Mouse (Mus musculus) liver, embryonic 14.5 days (tissue): ENCODE data around the gene Tox3. TPM values are rescaled to one million over a fixed set of nuclear protein-coding genes. Genes with fewer than 3 reads are reported as not detected.

Experiments
- ATAC-seq: fragments of 200-750 bp; cut with Nextera tagmentation; 2 replicates; pipeline ENCODE4 v1.8.0; 2017; ENCODE audit warnings: moderate number of reproducible peaks, mild to moderate bottlenecking, moderate library complexity; ENCODE audit not compliant: insufficient read depth
- DNase-seq, 3 experiments: peaks; one replicate each; pipeline ENCODE4 v3.0.0-alpha.2; 2012 to 2013; ENCODE audit warnings: low read depth in 3 of 3, low spot score in 3 of 3
- H3K27ac ChIP-seq: fragments of 300-500 bp; sonication (generic); 2 replicates; pipeline ENCODE4 v1.5.1; 2014; ENCODE audit warnings: moderate library complexity, mild to moderate bottlenecking, control low read depth, inconsistent platforms
- H3K27me3 ChIP-seq: fragments of 300-500 bp; sonication (generic); 2 replicates; pipeline ENCODE4 v1.6.1; 2014; ENCODE audit warnings: mild to moderate bottlenecking, low read length, moderate library complexity; ENCODE audit not compliant: control insufficient read depth, insufficient read depth
- H3K36me3 ChIP-seq: fragments of 300-500 bp; sonication (generic); replicated peaks from 2 replicates; pipeline ENCODE4 v1.6.1; 2014; ENCODE audit warnings: low read depth; ENCODE audit not compliant: control insufficient read depth, insufficient read depth
- H3K4me1 ChIP-seq, 2 experiments: fragments of 200-500 bp in 1 of 2; fragments of 300-500 bp in 1 of 2; sonication (generic) in 1 of 2; replicated peaks; 2 replicates each; pipeline ENCODE4 v1.6.1; 2012 to 2014; ENCODE audit warnings: antibody characterized with exemption in 1 of 2, inconsistent platforms in 1 of 2, low read length in 1 of 2; ENCODE audit not compliant: control insufficient read depth in 2 of 2, insufficient read depth in 2 of 2
- H3K4me2 ChIP-seq: fragments of 300-500 bp; sonication (generic); 2 replicates; pipeline ENCODE4 v1.6.1; 2014; ENCODE audit warnings: low read depth, mild to moderate bottlenecking, control low read depth, moderate library complexity
- H3K4me3 ChIP-seq, 2 experiments: fragments of 200-500 bp in 1 of 2; fragments of 300-500 bp in 1 of 2; sonication (generic) in 1 of 2; 2 replicates each; pipeline ENCODE4 v1.5.1; 2012 to 2014; ENCODE audit warnings: low read depth in 2 of 2, low read length in 2 of 2, mild to moderate bottlenecking in 2 of 2, control low read depth in 1 of 2, inconsistent platforms in 1 of 2, moderate library complexity in 1 of 2; ENCODE audit not compliant: insufficient read depth in 1 of 2
- H3K9ac ChIP-seq: fragments of 300-500 bp; sonication (generic); replicated peaks from 2 replicates; pipeline ENCODE4 v1.6.1; 2014; ENCODE audit warnings: mild to moderate bottlenecking, control low read depth, moderate library complexity
- H3K9me3 ChIP-seq: fragments of 300-500 bp; sonication (generic); 2 replicates; pipeline ENCODE4 v1.6.1; 2016; ENCODE audit warnings: low read length, mixed read lengths; ENCODE audit not compliant: control insufficient read depth
- CTCF ChIP-seq: IDR thresholded peaks from 2 replicates; pipeline ENCODE4 v1.5.1; 2016; ENCODE audit warnings: antibody characterized with exemption, low read depth, control low read depth
- EP300 ChIP-seq: IDR thresholded peaks from 2 replicates; pipeline ENCODE4 v1.6.1; 2016; ENCODE audit warnings: antibody characterized with exemption, low read depth
- WGBS: fragments of 180-500 bp; shearing (Covaris S2); extraction: QIAGEN DNeasy Blood & Tissue Kit; methylation state at CpG from one replicate; pipeline ENCODE4 v1.1.7; 2014; ENCODE audit not compliant: insufficient replicate concordance; 5-methylcytosine and 5-hydroxymethylcytosine counted together
- polyA plus RNA-seq, 2 experiments: library from polyadenylated mRNA; depleted of rRNA in 1 of 2; stranded (reverse) in 1 of 2; unstranded in 1 of 2; fragments of >200 nt; fragmentation: Nextera tagmentation in 1 of 2; extraction: Ambion mirVana in 1 of 2; gene quantifications; 2 replicates each; pipeline versions ENCODE4 v1.2.1 to v1.2.3; 2012 to 2014

Gene Tox3
- polyA plus RNA-seq, 2 experiments, result 0.06 to 0.23 TPM

- DNase-seq, result no peak
- no peak for TF ChIP-seq CTCF
- no peak for TF ChIP-seq EP300
- H3K36me3 ChIP-seq, result no peaks in the 10 kb centered on the region
Measured at GRCm38 (mm10) chr8:90244458-90245145, 103.5 kb downstream of the Tox3 start.

GRCm38 (mm10) chr8:90243957-90244356 is 104.2 kb downstream of the Tox3 start:
- no peak for DNase-seq
- H3K4me1 ChIP-seq, result no peaks in the 10 kb centered on the region
- H3K9me3 ChIP-seq, result no peaks in the 10 kb centered on the region
- H3K4me3 ChIP-seq, result no peak overlapping the region
- TF ChIP-seq CTCF (no peak), EP300 (no peak)
- no peak for ATAC-seq
- 66% methylated on average over 5 of the region's 5 CpGs for WGBS
- no peaks in the 10 kb centered on the region for H3K27me3 ChIP-seq
- H3K4me2 ChIP-seq, result no peak overlapping the region
- H3K36me3 ChIP-seq, result no peaks in the 10 kb centered on the region
- H3K27ac ChIP-seq, result no peak overlapping the region
- no peak overlapping the region for H3K9ac ChIP-seq

More at GRCm38 (mm10) chr8:90244458-90245145, 103.5 kb downstream of the Tox3 start:
- Histone ChIP-seq H3K4me1 (no peaks in the 10 kb centered on the region), H3K9ac (no peak overlapping the region), H3K4me3 (no peak overlapping the region), H3K27me3 (no peaks in the 10 kb centered on the region), H3K9me3 (no peaks in the 10 kb centered on the region), H3K27ac (no peak overlapping the region), H3K4me2 (no peak overlapping the region)
- 67% methylated on average over 10 of the region's 10 CpGs for WGBS
- no peak for ATAC-seq

GRCm38 (mm10) chr8:90242351-90242750 is 105.8 kb downstream of the Tox3 start:
- Histone ChIP-seq H3K9ac (no peak overlapping the region), H3K9me3 (no peaks in the 10 kb centered on the region), H3K4me3 (no peak overlapping the region), H3K27me3 (no peaks in the 10 kb centered on the region), H3K27ac (no peak overlapping the region), H3K4me2 (no peak overlapping the region), H3K4me1 (no peaks in the 10 kb centered on the region), H3K36me3 (no peaks in the 10 kb centered on the region)
- no peak for DNase-seq
- 56% methylated on average over 2 of the region's 2 CpGs for WGBS
- no peak for TF ChIP-seq CTCF
- TF ChIP-seq EP300, result no peak
- ATAC-seq, result no peak

GRCm38 (mm10) chr8:90241461-90241860 is 106.7 kb downstream of the Tox3 start:
- Histone ChIP-seq H3K9me3 (no peaks in the 10 kb centered on the region), H3K9ac (no peak overlapping the region), H3K4me1 (no peaks in the 10 kb centered on the region), H3K27ac (no peak overlapping the region), H3K27me3 (no peaks in the 10 kb centered on the region), H3K36me3 (no peaks in the 10 kb centered on the region), H3K4me3 (no peak overlapping the region), H3K4me2 (no peak overlapping the region)
- DNase-seq, result no peak
- 51% methylated on average over 4 of the region's 4 CpGs for WGBS
- TF ChIP-seq CTCF, result no peak
- no peak for TF ChIP-seq EP300
- ATAC-seq, result no peak

GRCm38 (mm10) chr8:90232501-90232900 is 115.6 kb downstream of the Tox3 start:
- no peak overlapping the region for H3K4me2 ChIP-seq
- DNase-seq (no peak), ATAC-seq (no peak)
- no peaks in the 10 kb centered on the region for H3K4me1 ChIP-seq
- H3K9ac ChIP-seq, result no peak overlapping the region
- no peaks in the 10 kb centered on the region for H3K36me3 ChIP-seq
- H3K9me3 ChIP-seq, result no peaks in the 10 kb centered on the region
- H3K4me3 ChIP-seq, result no peak overlapping the region
- no peak overlapping the region for H3K27ac ChIP-seq
- 65% methylated on average over 8 of the region's 8 CpGs for WGBS
- TF ChIP-seq EP300 (no peak), CTCF (no peak)
- H3K27me3 ChIP-seq, result no peaks in the 10 kb centered on the region
